Mouse (Mus musculus) liver, embryonic 15.5 days (tissue): ENCODE measurements around the gene Nme7. TPM values are rescaled to one million over a fixed set of nuclear protein-coding genes. Genes with fewer than 3 reads are reported as not detected.
A peak's percentile ranks its signal among the peaks of the same experiment; 100 is the strongest.

Source experiments
- ATAC-seq: fragments of 200-750 bp; cut with Nextera tagmentation; 2 replicates; pipeline ENCODE4 v1.8.0; 2017; ENCODE audit warnings: moderate number of reproducible peaks, mild to moderate bottlenecking, moderate library complexity; ENCODE audit not compliant: insufficient read depth
- H3K27ac ChIP-seq: fragments of 300-500 bp; sonication (generic); replicated peaks from 2 replicates; pipeline ENCODE4 v1.5.1; 2015; ENCODE audit warnings: mild to moderate bottlenecking, inconsistent platforms
- H3K27me3 ChIP-seq: fragments of 300-500 bp; sonication (generic); 2 replicates; pipeline ENCODE4 v1.6.1; 2015; ENCODE audit warnings: mild to moderate bottlenecking, inconsistent platforms
- H3K36me3 ChIP-seq: fragments of 300-500 bp; sonication (generic); replicated peaks from 2 replicates; pipeline ENCODE4 v1.6.1; 2015; ENCODE audit warnings: moderate library complexity, mild to moderate bottlenecking, inconsistent platforms
- H3K4me1 ChIP-seq: fragments of 300-500 bp; sonication (generic); replicated peaks from 2 replicates; pipeline ENCODE4 v1.6.1; 2015; ENCODE audit warnings: inconsistent platforms
- H3K4me2 ChIP-seq: fragments of 300-500 bp; sonication (generic); 2 replicates; pipeline ENCODE4 v1.6.1; 2015; ENCODE audit warnings: moderate library complexity, mild to moderate bottlenecking, inconsistent platforms
- H3K4me3 ChIP-seq: fragments of 300-500 bp; sonication (generic); replicated peaks from 2 replicates; pipeline ENCODE4 v1.5.1; 2015; ENCODE audit warnings: mild to moderate bottlenecking, inconsistent platforms
- H3K9ac ChIP-seq: fragments of 300-500 bp; sonication (generic); 2 replicates; pipeline ENCODE4 v1.6.1; 2015; ENCODE audit warnings: moderate library complexity, mild to moderate bottlenecking, inconsistent platforms
- H3K9me3 ChIP-seq: fragments of 300-500 bp; sonication (generic); replicated peaks from 2 replicates; pipeline ENCODE4 v1.6.1; 2016; ENCODE audit warnings: inconsistent platforms
- WGBS: fragments of 180-500 bp; shearing (Covaris S2); methylation state at CpG from one replicate; pipeline ENCODE4 v1.1.7; 2015; ENCODE audit warnings: mixed read lengths; ENCODE audit not compliant: insufficient replicate concordance; 5-methylcytosine and 5-hydroxymethylcytosine counted together
- polyA plus RNA-seq: library from polyadenylated mRNA; unstranded; fragments of >200 nt; fragmentation: Nextera tagmentation; extraction: Ambion mirVana; gene quantifications from 2 replicates; pipeline ENCODE4 v1.2.1, GENCODE M21; 2015

Nme7 gene
- polyA plus RNA-seq, 1 experiment from 2014 or later = 10.4 TPM

DNA sequence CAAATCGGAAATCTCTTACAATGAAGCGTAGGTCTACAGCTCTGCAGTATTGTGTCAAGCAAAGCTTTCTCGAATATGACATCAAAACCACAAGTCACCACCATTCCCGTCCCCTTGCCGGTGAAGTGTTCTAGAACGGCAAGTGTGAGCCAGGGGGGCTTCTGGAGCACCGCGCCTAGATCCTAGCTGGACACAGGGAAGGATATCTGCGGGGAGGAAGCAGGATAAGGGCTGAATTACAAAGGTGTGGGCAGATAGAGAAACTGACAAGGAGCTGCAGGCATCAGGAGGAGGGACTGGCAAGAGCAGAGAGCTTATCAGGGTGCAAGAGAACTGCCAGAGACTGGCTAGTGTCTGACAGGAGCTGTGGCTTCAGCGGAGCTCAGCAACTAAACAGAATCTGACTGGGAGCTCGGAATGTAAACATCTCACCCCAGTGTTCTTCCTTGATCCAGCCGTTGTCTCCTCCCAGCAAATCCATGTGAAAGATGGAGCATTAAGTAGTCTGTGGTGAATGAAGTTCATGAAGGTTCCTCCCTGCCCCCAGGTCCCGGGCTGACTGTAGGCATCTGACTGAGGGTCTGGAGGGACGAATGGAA is 15.7 kb downstream of the Nme7 start:
- Histone ChIP-seq H3K9me3 (no peaks in the 10 kb centered on the region), H3K4me3 (no peak overlapping the region), H3K36me3 (no peaks in the 10 kb centered on the region), H3K27ac (no peak overlapping the region), H3K27me3 (no peaks in the 10 kb centered on the region), H3K4me1 (peaks cover 17% of the 10 kb centered on the region), H3K4me2 (peak overlapping the region; percentile 34; the same call in 1 of the 2 replicates), H3K9ac (no peak overlapping the region)
- ATAC-seq = 0 out of 2 replicates have a peak, but pooled peaks have one; percentile 34
- WGBS = 39% methylated on average over 14 of the region's 14 CpGs

DNA sequence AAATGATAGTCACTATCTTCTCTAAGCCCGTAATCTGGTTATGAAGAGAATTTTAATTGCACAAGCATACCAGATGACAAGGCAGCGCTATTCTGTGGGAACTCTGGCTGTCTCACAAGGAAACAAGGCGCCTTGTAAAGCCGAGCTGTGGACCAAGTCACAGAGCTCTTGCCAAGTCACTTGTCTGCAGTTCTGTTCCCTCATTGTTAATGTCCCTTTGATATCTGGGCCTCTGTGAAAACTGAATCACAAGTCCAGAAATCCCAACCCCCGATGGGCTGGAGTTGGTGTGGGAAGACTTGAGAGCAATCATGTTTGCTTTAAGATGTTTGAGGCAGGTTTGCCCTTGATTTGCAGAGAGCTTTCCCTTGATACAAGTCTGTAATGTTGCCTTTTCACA is 16.8 kb downstream of the Nme7 start:
- peaks cover 17% of the 10 kb centered on the region for H3K4me1 ChIP-seq
- H3K27me3 ChIP-seq = no peaks in the 10 kb centered on the region
- no peak overlapping the region for H3K27ac ChIP-seq
- 77% methylated on average over 5 of the region's 5 CpGs for WGBS
- no peaks in the 10 kb centered on the region for H3K9me3 ChIP-seq
- H3K36me3 ChIP-seq = no peaks in the 10 kb centered on the region
- H3K9ac ChIP-seq = no peak overlapping the region
- no peak overlapping the region for H3K4me2 ChIP-seq
- no peak overlapping the region for H3K4me3 ChIP-seq
- no peak for ATAC-seq

DNA sequence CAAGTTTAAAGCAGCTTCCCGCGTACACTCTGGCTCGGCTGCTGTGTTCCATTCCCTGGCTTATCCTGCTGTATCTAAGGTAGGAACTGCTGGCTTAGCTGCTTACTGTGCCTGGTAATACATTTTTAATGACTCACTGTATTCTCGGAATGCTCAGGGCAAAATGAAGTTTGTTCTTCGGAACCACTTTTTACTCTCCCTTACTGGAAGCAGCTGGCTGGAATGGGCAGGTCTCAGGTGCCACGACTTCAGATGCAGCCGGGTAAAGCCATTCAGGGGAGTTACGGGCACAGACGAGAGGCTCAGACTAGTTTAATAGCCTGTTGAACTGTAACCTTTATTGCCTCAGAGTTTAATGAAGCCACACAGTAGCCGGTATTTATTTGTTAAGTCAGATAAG is 17.5 kb downstream of the Nme7 start:
- H3K36me3 ChIP-seq = no peaks in the 10 kb centered on the region
- 69% methylated on average over 10 of the region's 10 CpGs for WGBS
- no peak for ATAC-seq
- H3K9ac ChIP-seq = no peak overlapping the region
- no peak overlapping the region for H3K4me3 ChIP-seq
- H3K4me2 ChIP-seq = no peak overlapping the region
- no peaks in the 10 kb centered on the region for H3K9me3 ChIP-seq
- H3K27ac ChIP-seq = no peak overlapping the region
- no peaks in the 10 kb centered on the region for H3K27me3 ChIP-seq
- peaks cover 17% of the 10 kb centered on the region for H3K4me1 ChIP-seq

DNA sequence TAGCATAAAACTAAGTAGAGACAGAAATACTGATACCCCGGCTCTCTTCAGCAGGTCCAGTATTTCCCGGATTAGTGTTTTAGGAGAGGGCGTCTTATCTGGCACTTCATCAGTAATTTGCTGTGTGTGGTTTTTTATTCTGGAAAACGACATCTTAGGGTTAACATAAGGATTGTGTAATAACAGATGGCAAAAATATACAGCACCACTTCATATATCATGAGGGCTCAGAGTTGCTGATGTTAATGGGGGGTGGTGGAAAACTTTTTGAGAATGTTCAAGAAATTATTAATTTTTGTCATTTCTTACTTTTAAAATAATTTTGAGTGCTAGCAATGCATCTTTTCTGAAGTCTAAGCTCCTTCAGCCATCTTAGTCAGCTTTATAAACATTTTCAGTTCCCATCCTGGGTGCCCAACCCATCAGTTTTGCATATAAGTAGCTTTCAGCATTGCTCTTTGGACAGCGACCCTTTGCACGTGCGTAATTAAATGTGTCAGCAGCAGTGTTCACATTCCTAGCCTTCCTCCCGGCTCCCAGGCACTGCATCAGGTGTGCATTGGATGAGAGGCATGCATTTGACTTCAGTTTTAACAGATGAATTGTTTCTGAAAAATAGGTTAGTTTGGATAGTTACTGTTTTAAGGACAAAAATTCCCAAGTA is 19.2 kb downstream of the Nme7 start:
- H3K4me2 ChIP-seq = no peak overlapping the region
- 66% methylated on average over 8 of the region's 8 CpGs for WGBS
- no peak for ATAC-seq

DNA sequence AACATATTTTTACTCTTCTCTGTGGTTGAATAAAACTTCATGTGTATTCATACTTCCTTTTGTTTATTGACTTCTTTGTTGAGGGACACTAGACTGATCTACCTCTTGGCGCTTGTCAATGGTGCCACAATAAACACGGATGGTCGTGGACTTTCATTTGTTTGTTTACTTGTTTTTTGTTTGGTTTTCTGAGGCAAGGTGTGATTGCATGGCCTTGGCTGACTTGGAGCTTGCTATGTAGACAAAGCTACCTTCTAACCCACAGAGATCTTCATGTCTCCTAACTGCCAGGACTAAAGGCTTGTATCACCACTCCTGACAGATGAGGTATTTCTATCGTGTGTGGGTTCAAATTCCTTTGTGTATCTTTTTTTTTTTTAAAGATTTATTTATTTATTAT is 20.3 kb downstream of the Nme7 start:
- H3K27ac ChIP-seq = no peak overlapping the region
- H3K4me2 ChIP-seq = no peak overlapping the region
- H3K27me3 ChIP-seq = no peaks in the 10 kb centered on the region
- no peak overlapping the region for H3K4me3 ChIP-seq
- no peak for ATAC-seq
- no peak overlapping the region for H3K9ac ChIP-seq
- H3K36me3 ChIP-seq = no peaks in the 10 kb centered on the region
- H3K9me3 ChIP-seq = no peaks in the 10 kb centered on the region
- WGBS = 73% methylated on average over 4 of the region's 4 CpGs
- H3K4me1 ChIP-seq = peaks cover 11% of the 10 kb centered on the region; the same call in 1 of the 2 replicates

More for the DNA sequence above, 19.2 kb downstream of the Nme7 start:
- Histone ChIP-seq H3K4me1 (peaks cover 17% of the 10 kb centered on the region), H3K9me3 (no peaks in the 10 kb centered on the region), H3K27ac (no peak overlapping the region), H3K9ac (no peak overlapping the region), H3K36me3 (no peaks in the 10 kb centered on the region), H3K27me3 (no peaks in the 10 kb centered on the region), H3K4me3 (no peak overlapping the region)

DNA sequence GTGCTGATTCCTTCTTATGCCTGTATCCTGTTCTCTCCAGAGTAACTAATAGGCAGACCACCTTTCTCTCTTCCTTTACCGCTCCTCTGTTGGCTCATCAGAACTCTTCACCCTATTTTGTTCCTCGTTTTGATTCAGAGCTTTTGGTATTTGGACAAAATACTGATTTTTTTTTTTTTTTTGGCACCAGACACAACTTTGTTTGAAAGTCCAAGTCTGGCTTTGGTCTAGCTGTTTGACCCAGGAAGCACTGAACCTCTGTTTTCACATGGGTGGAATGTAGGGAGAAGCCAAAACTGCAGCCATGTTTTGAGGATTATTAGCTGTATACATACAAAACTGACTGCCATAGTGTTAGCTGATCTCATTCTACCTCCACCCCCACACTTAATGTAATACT is 21.0 kb downstream of the Nme7 start:
- no peak for ATAC-seq
- H3K9ac ChIP-seq = no peak overlapping the region
- H3K27ac ChIP-seq = no peak overlapping the region
- H3K9me3 ChIP-seq = no peaks in the 10 kb centered on the region
- no peak overlapping the region for H3K4me3 ChIP-seq
- WGBS = 70% methylated on average over 2 of the region's 2 CpGs
- H3K27me3 ChIP-seq = no peaks in the 10 kb centered on the region
- H3K4me2 ChIP-seq = no peak overlapping the region
- H3K4me1 ChIP-seq = peaks cover 6% of the 10 kb centered on the region; the same call in 1 of the 2 replicates
- no peaks in the 10 kb centered on the region for H3K36me3 ChIP-seq

DNA sequence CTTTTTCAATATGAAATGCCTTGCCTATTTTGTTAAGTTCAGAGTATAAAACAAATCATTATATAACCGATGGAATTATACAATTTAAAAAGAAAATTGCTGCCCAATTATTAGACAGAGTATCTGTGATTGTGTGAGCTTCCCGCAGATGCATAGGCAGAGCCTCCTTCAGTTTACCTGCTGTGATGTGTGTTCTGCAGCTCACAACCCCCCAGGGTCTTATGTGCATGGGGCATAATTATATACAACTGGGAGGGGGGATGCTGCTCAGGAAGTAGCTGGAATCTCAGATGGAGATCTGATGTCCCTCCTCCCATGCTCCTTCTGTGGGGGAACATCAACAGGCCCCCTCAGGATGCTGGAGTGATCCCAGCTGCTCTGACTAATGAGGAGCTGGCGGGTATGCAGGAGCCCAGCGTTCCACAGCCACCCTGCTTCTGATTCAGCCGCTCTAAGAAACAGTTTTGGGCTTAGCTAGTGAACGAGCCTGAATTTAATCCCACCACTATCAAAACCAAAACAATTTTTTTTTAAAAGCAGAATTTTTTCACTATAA is 22.8 kb downstream of the Nme7 start:
- no peak for ATAC-seq
- no peak overlapping the region for H3K27ac ChIP-seq
- no peaks in the 10 kb centered on the region for H3K4me1 ChIP-seq
- no peak overlapping the region for H3K4me3 ChIP-seq
- H3K9me3 ChIP-seq = no peaks in the 10 kb centered on the region
- no peaks in the 10 kb centered on the region for H3K36me3 ChIP-seq
- 69% methylated on average over 6 of the region's 6 CpGs for WGBS
- H3K4me2 ChIP-seq = no peak overlapping the region
- no peak overlapping the region for H3K9ac ChIP-seq
- H3K27me3 ChIP-seq = no peaks in the 10 kb centered on the region

DNA sequence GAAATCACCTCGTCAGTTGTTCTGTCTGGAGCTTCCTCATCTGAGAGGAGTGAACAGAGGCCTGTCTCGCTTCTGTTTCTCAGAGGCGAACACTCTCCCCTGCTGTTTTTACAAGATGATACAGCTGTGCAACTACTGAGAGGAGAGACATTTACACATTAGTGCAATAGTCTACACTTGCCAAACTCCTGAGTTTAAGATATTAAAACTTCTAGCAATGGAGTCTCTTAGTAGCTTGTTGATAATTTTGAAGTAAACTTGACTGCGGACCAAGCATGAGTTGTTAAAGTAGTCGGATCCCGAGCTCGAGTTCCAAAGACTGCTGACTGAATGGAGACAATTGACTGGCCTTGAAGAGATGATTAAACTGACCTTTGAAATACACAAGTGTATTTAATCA is 23.8 kb downstream of the Nme7 start:
- Histone ChIP-seq H3K4me1 (no peaks in the 10 kb centered on the region), H3K27ac (no peak overlapping the region), H3K27me3 (no peaks in the 10 kb centered on the region), H3K9me3 (no peaks in the 10 kb centered on the region), H3K9ac (no peak overlapping the region), H3K4me3 (no peak overlapping the region), H3K4me2 (no peak overlapping the region), H3K36me3 (no peaks in the 10 kb centered on the region)
- no peak for ATAC-seq
- WGBS = 71% methylated on average over 7 of the region's 7 CpGs

GRCm38 (mm10) chr1:164332559-164332958 is 28.6 kb downstream of the Nme7 start:
- 72% methylated on average over 11 of the region's 11 CpGs for WGBS

GRCm38 (mm10) chr1:164335435-164335834 is 31.5 kb downstream of the Nme7 start:
- H3K27ac ChIP-seq = no peak overlapping the region
- H3K36me3 ChIP-seq = peaks cover 8% of the 10 kb centered on the region; the same call in 1 of the 2 replicates
- no peaks in the 10 kb centered on the region for H3K4me1 ChIP-seq
- H3K9ac ChIP-seq = no peak overlapping the region
- no peaks in the 10 kb centered on the region for H3K9me3 ChIP-seq
- H3K27me3 ChIP-seq = no peaks in the 10 kb centered on the region
- no peak overlapping the region for H3K4me3 ChIP-seq
- H3K4me2 ChIP-seq = no peak overlapping the region
- no peak for ATAC-seq
- 73% methylated on average over 3 of the region's 3 CpGs for WGBS

More at GRCm38 (mm10) chr1:164332559-164332958, 28.6 kb downstream of the Nme7 start:
- Histone ChIP-seq H3K4me3 (no peak overlapping the region), H3K4me1 (no peaks in the 10 kb centered on the region), H3K36me3 (peaks cover 8% of the 10 kb centered on the region; the same call in 1 of the 2 replicates), H3K4me2 (no peak overlapping the region), H3K9ac (no peak overlapping the region), H3K9me3 (no peaks in the 10 kb centered on the region), H3K27ac (no peak overlapping the region), H3K27me3 (no peaks in the 10 kb centered on the region)
- no peak for ATAC-seq

DNA sequence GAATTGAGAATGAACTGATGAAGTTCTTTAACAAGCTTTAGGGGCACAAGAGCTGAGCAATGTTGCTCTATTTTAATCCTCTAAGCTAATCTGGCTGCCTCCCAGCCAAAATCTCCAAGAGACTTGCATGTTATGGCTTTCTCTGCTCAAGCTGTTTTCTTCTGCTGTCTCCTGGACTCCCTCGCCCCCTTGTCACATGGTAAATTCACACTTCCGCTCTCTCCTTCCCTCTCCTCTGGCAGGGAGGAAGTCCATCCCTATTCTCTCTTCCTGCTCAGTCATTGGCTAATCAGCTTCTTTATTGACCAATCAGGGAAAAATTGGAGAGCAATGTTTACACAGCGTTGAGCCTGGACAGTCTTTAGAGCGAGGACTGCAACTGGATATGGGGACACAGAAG is 31.9 kb downstream of the Nme7 start:
- Histone ChIP-seq H3K9me3 (no peaks in the 10 kb centered on the region), H3K4me3 (no peak overlapping the region), H3K4me2 (no peak overlapping the region), H3K36me3 (peaks cover 8% of the 10 kb centered on the region; the same call in 1 of the 2 replicates), H3K27me3 (no peaks in the 10 kb centered on the region), H3K27ac (no peak overlapping the region), H3K9ac (no peak overlapping the region), H3K4me1 (no peaks in the 10 kb centered on the region)
- no peak for ATAC-seq
- 74% methylated on average over 4 of the region's 4 CpGs for WGBS
